Mouse (Mus musculus) CH12.LX (cell line): ENCODE measurements around the gene Cxcr5.

ENCODE experiments used
- CHD1 ChIP-seq: IDR thresholded peaks from 2 replicates; pipeline ENCODE4 v1.6.1; 2012; ENCODE audit warnings: low read depth, low read length, improper control_type of control experiment, inconsistent platforms
- CTCF ChIP-seq, 2 experiments: IDR thresholded peaks in 1 of 2; conservative IDR thresholded peaks in 1 of 2; 2 replicates each; pipeline ENCODE4 v1.5.1; 2011 to 2012; ENCODE audit warnings: low read depth in 2 of 2, low read length in 2 of 2, improper control_type of control experiment in 1 of 2, inconsistent platforms in 1 of 2, mild to moderate bottlenecking in 1 of 2, moderate library complexity in 1 of 2
- MAX ChIP-seq: IDR thresholded peaks from 2 replicates; pipeline ENCODE4 v1.6.1; 2011; ENCODE audit warnings: low read length, improper control_type of control experiment
- NRF1 ChIP-seq: IDR thresholded peaks from 2 replicates; pipeline ENCODE4 v1.6.1; 2014; ENCODE audit warnings: low read depth, mild to moderate bottlenecking, inconsistent platforms, low read length, improper control_type of control experiment, moderate library complexity
- POLR2A ChIP-seq: IDR thresholded peaks from 2 replicates; pipeline ENCODE4 v1.6.1; 2011; ENCODE audit warnings: low read depth, mild to moderate bottlenecking, improper control_type of control experiment, low read length
- SMC3 ChIP-seq: IDR thresholded peaks from 2 replicates; pipeline ENCODE4 v1.6.1; 2011; ENCODE audit warnings: low read depth, low read length, improper control_type of control experiment
- ZKSCAN1 ChIP-seq: IDR thresholded peaks from 2 replicates; pipeline ENCODE4 v1.6.1; 2012; ENCODE audit warnings: low read depth, inconsistent platforms, low read length, improper control_type of control experiment, borderline replicate concordance

DNA sequence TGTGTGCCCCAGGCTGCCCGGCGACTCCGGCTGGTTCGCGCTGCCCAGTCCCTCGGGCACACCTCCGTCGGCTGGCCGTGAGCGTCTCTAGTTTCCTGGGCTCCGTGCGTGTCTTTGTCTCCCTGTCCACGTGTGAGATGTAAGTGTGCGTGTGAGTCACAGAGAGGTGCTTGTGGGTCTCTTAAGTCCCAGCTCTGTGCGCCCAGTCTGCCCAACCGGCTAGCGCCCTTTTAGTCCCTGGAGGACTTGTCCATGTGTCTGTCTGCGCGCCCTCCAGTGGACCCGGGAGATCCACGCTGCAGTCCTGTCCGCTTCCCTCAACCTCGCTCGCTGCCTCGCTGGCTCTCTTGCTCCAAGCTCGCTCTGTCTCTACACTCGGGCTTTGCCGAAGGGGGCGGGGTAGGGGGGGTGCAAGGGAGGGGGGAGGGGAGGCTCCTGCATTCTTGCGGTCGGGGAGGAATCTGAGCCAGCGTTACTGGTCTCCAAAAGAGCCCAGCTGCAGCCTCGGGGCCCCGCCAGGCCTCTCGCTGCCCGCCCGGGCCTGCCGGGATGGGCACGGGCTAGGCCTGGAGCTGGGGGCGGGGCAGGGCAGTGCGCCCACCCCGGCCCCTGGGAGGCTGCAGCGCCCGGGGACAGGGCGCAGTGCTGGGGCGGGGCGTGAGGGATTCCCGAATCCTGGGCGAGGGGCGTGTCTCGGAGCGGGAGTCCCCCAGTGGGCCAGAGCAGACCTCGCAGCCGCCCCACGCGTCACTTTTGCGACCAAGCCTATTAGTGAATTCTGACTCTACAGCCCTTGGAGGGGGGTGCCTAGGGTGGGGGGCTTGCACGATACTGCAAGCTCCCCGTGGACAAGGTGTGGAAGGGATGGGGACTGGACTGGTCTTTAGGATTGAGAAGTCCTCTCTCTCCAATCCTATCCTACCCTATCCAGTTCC is 63.0 kb downstream of the Cxcr5 start:
- TF ChIP-seq CTCF (conservative IDR thresholded peaks at IDR 0.05 in 1 of 2, IDR thresholded peaks at IDR 0.05 in 1 of 2; ENCODE audit: low read depth in 2 of 2, low read length in 2 of 2) (no peak), CHD1 (no peak), SMC3 (no peak), ZKSCAN1 (no peak), NRF1 (no peak), MAX (no peak), POLR2A (no peak)
